Mouse (Mus musculus): ENCODE results near the gene Naa20. TPM values are rescaled to one million over a fixed set of nuclear protein-coding genes. Genes with fewer than 3 reads are reported as not detected.

Naa20 gene
- total and polyA plus RNA-seq, 2 experiments: 14.4 to 29.2 TPM

DNA sequence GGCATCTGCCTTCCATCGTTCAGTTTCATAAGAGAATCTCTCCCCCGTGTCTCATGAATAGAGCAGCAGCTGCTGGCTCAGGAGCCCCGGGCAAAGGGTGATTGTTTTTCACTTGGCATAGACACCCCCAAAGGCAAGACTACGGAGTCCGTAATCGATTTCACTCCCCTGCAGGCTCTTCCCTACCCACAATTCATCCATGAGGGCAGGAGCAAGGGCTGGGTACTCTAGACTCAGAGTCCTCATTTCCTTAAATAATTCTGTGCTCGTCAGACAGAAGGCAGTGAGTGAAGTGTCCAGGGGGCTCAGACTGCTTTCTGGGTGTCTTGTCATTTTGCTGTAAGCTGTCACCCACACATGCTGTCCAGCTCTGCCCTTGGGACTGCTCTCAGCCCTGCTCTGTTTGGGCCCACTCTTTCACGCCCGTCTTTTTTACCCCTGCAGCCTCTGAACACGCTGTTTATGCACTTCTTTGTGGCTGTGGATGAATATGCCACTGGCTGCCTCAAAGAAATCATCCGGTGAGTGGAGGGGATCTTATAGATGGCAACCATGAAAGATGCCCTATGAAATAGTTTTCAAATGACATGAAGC lies 47.7 kb downstream of the Naa20 start:
- H3K4me3 ChIP-seq (ENCODE audit: insufficient read depth, low read depth, low read length): no peak overlapping the region
- H3K4me1 ChIP-seq (ENCODE audit: control insufficient read depth, insufficient read depth, low read length): no peaks in the 10 kb centered on the region
- no peak overlapping the region for H3K27ac ChIP-seq (replicated peaks; ENCODE audit: insufficient read depth, low read depth, low read length)
- H3K79me2 ChIP-seq (ENCODE audit: control insufficient read depth, insufficient read depth, low read length): no peaks in the 10 kb centered on the region
- H3K9ac ChIP-seq (ENCODE audit: low read depth, low read length): no peak overlapping the region
- no peak for TF ChIP-seq CTCF (IDR thresholded peaks at IDR 0.05; ENCODE audit: low read depth, low read length)
- no peak for TF ChIP-seq POLR2A (IDR thresholded peaks at IDR 0.05; ENCODE audit: extremely low read depth, insufficient read depth, low read length)
- WGBS: 79% methylated on average over 11 of the region's 11 CpGs
- H3K27me3 ChIP-seq (ENCODE audit: control insufficient read depth, insufficient read depth, low read length): no peaks in the 10 kb centered on the region
- DNase-seq (ENCODE audit: extremely low read depth, low read depth, low spot score): no peak
- no peaks in the 10 kb centered on the region for H3K36me3 ChIP-seq (ENCODE audit: control insufficient read depth, insufficient read depth, low read length)

- WGBS: 61% methylated on average over 10 of the region's 10 CpGs
- no peak overlapping the region for H3K9ac ChIP-seq (ENCODE audit: low read depth, low read length)
- no peak overlapping the region for H3K4me3 ChIP-seq (ENCODE audit: insufficient read depth, low read depth, low read length)
- no peaks in the 10 kb centered on the region; the same call in 1 of the 2 replicates for H3K27me3 ChIP-seq (ENCODE audit: control insufficient read depth, insufficient read depth, low read length)
- no peak for DNase-seq (ENCODE audit: extremely low read depth, low read depth, low spot score)
- TF ChIP-seq CTCF (IDR thresholded peaks at IDR 0.05; ENCODE audit: low read depth, low read length) (no peak), POLR2A (IDR thresholded peaks at IDR 0.05; ENCODE audit: extremely low read depth, insufficient read depth, low read length) (no peak)
- no peaks in the 10 kb centered on the region for H3K36me3 ChIP-seq (ENCODE audit: control insufficient read depth, insufficient read depth, low read length)
- H3K4me1 ChIP-seq (ENCODE audit: control insufficient read depth, insufficient read depth, low read length): no peaks in the 10 kb centered on the region
- H3K27ac ChIP-seq (replicated peaks; ENCODE audit: insufficient read depth, low read depth, low read length): no peak overlapping the region
- H3K79me2 ChIP-seq (ENCODE audit: control insufficient read depth, insufficient read depth, low read length): no peaks in the 10 kb centered on the region
Observed at GRCm38 (mm10) chr2:145950239-145950638, 48.3 kb downstream of the Naa20 start.

DNA sequence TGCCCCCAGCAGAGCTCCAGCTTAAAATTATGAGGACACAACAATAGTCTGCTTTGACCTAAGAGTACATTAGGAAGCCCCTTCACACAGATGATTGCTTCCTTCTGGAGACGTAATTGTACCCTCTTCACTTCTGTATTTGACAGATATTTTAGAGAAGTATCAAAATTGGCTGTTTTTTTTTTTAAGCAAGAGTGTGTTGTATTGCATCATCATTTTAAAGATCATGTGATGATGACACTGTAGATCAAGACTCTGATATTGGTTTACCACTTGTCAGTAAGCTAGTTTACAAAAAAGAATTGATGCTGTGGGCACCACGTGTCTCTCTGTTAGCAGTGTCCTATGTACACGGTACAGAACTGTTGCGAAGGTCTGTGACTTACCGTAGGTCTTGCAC lies 50.8 kb downstream of the Naa20 start:
- no peak for TF ChIP-seq POLR2A (IDR thresholded peaks at IDR 0.05; ENCODE audit: extremely low read depth, insufficient read depth, low read length)
- TF ChIP-seq CTCF (IDR thresholded peaks at IDR 0.05; ENCODE audit: low read depth, low read length): no peak
- H3K9ac ChIP-seq (ENCODE audit: low read depth, low read length): no peak overlapping the region
- no peaks in the 10 kb centered on the region for H3K79me2 ChIP-seq (ENCODE audit: control insufficient read depth, insufficient read depth, low read length)
- DNase-seq (ENCODE audit: extremely low read depth, low read depth, low spot score): peak; percentile 10
- WGBS: 68% methylated on average over 5 of the region's 5 CpGs
- no peak overlapping the region for H3K27ac ChIP-seq (replicated peaks; ENCODE audit: insufficient read depth, low read depth, low read length)
- H3K4me3 ChIP-seq (ENCODE audit: insufficient read depth, low read depth, low read length): no peak overlapping the region
- no peaks in the 10 kb centered on the region; the same call in 1 of the 2 replicates for H3K27me3 ChIP-seq (ENCODE audit: control insufficient read depth, insufficient read depth, low read length)
- no peaks in the 10 kb centered on the region for H3K4me1 ChIP-seq (ENCODE audit: control insufficient read depth, insufficient read depth, low read length)
- no peaks in the 10 kb centered on the region for H3K36me3 ChIP-seq (ENCODE audit: control insufficient read depth, insufficient read depth, low read length)

- H3K36me3 ChIP-seq (ENCODE audit: control insufficient read depth, insufficient read depth, low read length): no peaks in the 10 kb centered on the region
- no peaks in the 10 kb centered on the region; the same call in 1 of the 2 replicates for H3K27me3 ChIP-seq (ENCODE audit: control insufficient read depth, insufficient read depth, low read length)
- H3K4me1 ChIP-seq (ENCODE audit: control insufficient read depth, insufficient read depth, low read length): no peaks in the 10 kb centered on the region
- no peak overlapping the region for H3K27ac ChIP-seq (replicated peaks; ENCODE audit: insufficient read depth, low read depth, low read length)
- no peak for DNase-seq (ENCODE audit: extremely low read depth, low read depth, low spot score)
- no peak overlapping the region for H3K4me3 ChIP-seq (ENCODE audit: insufficient read depth, low read depth, low read length)
- TF ChIP-seq CTCF (IDR thresholded peaks at IDR 0.05; ENCODE audit: low read depth, low read length) (no peak), POLR2A (IDR thresholded peaks at IDR 0.05; ENCODE audit: extremely low read depth, insufficient read depth, low read length) (no peak)
- no peaks in the 10 kb centered on the region for H3K79me2 ChIP-seq (ENCODE audit: control insufficient read depth, insufficient read depth, low read length)
- H3K9ac ChIP-seq (ENCODE audit: low read depth, low read length): no peak overlapping the region
- 77% methylated on average over 10 of the region's 10 CpGs for WGBS
Observed at GRCm38 (mm10) chr2:145955844-145956243, 53.9 kb downstream of the Naa20 start.

DNA sequence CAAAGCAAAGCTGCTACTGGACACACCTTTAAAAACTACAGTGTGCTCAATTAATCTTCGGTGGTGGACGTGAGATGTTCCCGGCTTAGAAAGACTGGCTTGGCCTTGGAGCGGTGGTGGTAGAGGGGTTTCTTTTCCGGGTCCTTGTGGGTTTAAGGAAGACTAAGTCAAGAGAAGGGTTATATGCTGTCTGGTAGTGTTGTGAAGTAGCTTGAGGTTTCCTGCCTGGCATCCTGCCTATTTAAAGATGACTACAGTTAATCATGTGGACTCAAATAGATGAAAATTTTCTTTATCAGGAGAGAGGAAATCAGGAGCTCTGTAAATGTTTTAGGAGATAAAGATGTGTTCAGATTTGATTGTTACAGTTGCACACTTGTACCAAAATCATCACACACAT lies 54.4 kb downstream of the Naa20 start:
- Histone ChIP-seq H3K9ac (ENCODE audit: low read depth, low read length) (no peak overlapping the region), H3K36me3 (ENCODE audit: control insufficient read depth, insufficient read depth, low read length) (no peaks in the 10 kb centered on the region), H3K4me1 (ENCODE audit: control insufficient read depth, insufficient read depth, low read length) (no peaks in the 10 kb centered on the region), H3K79me2 (ENCODE audit: control insufficient read depth, insufficient read depth, low read length) (no peaks in the 10 kb centered on the region), H3K4me3 (ENCODE audit: insufficient read depth, low read depth, low read length) (no peak overlapping the region), H3K27me3 (ENCODE audit: control insufficient read depth, insufficient read depth, low read length) (no peaks in the 10 kb centered on the region; the same call in 1 of the 2 replicates), H3K27ac (replicated peaks; ENCODE audit: insufficient read depth, low read depth, low read length) (no peak overlapping the region)
- WGBS: 75% methylated on average over 5 of the region's 5 CpGs
- no peak for TF ChIP-seq CTCF (IDR thresholded peaks at IDR 0.05; ENCODE audit: low read depth, low read length)
- TF ChIP-seq POLR2A (IDR thresholded peaks at IDR 0.05; ENCODE audit: extremely low read depth, insufficient read depth, low read length): no peak
- no peak for DNase-seq (ENCODE audit: extremely low read depth, low read depth, low spot score)

DNA sequence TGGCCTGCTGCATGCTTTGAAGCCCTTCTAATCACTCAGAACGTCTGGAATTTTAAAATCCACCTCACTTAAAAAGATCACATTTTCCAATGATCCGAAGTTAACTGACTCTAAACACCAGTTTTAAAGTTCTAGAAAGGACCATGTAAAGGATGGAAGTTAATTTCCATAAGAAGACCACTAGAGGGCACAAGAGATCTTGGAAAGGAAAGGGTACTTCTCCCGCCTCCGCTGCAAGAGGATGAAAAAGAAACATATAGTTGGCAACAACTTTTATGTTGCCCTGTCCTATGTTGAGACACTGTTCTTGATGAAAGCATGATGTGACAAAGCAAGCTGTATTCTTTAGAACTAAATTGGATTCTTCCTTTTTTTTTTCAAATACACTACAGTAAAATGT lies 55.6 kb downstream of the Naa20 start:
- Histone ChIP-seq H3K27ac (replicated peaks; ENCODE audit: insufficient read depth, low read depth, low read length) (no peak overlapping the region), H3K27me3 (ENCODE audit: control insufficient read depth, insufficient read depth, low read length) (no peaks in the 10 kb centered on the region; the same call in 1 of the 2 replicates), H3K4me3 (ENCODE audit: insufficient read depth, low read depth, low read length) (no peak overlapping the region), H3K4me1 (ENCODE audit: control insufficient read depth, insufficient read depth, low read length) (no peaks in the 10 kb centered on the region), H3K36me3 (ENCODE audit: control insufficient read depth, insufficient read depth, low read length) (no peaks in the 10 kb centered on the region), H3K79me2 (ENCODE audit: control insufficient read depth, insufficient read depth, low read length) (no peaks in the 10 kb centered on the region), H3K9ac (ENCODE audit: low read depth, low read length) (no peak overlapping the region)
- peak; percentile 16; the same call in 1 of the 2 replicates for TF ChIP-seq CTCF (IDR thresholded peaks at IDR 0.05; ENCODE audit: low read depth, low read length)
- TF ChIP-seq POLR2A (IDR thresholded peaks at IDR 0.05; ENCODE audit: extremely low read depth, insufficient read depth, low read length): no peak
- WGBS: 12% methylated on average over 4 of the region's 4 CpGs
- peak; percentile 24 for DNase-seq (ENCODE audit: extremely low read depth, low read depth, low spot score)

Measured in liver, adult 2 months (tissue).